Mouse (Mus musculus) skeletal muscle tissue, adult 2 months (tissue): Measurements from ENCODE around the gene E130311K13Rik.

Experiments used
- DNase-seq: peaks from one replicate; pipeline ENCODE4 v3.0.0-alpha.2; 2012; ENCODE audit warnings: low read depth, low spot score

E130311K13Rik gene

GRCm38 (mm10) chr3:63895786-63896185, 33.5 kb downstream of the E130311K13Rik start:
- no peak for DNase-seq

- DNase-seq = no peak
Observed at GRCm38 (mm10) chr3:63893677-63894076, 35.6 kb downstream of the E130311K13Rik start.

GRCm38 (mm10) chr3:63892154-63892553, 37.1 kb downstream of the E130311K13Rik start:
- DNase-seq = no peak

- DNase-seq = no peak
Observed at GRCm38 (mm10) chr3:63881065-63881464, 48.2 kb downstream of the E130311K13Rik start.

GRCm38 (mm10) chr3:63878995-63879666, 50.1 kb downstream of the E130311K13Rik start:
- no peak for DNase-seq

- no peak for DNase-seq
Observed at GRCm38 (mm10) chr3:63872818-63873217, 56.5 kb downstream of the E130311K13Rik start.

GRCm38 (mm10) chr3:63871249-63871648, 58.0 kb downstream of the E130311K13Rik start:
- DNase-seq = no peak

- no peak for DNase-seq
Observed at GRCm38 (mm10) chr3:63868285-63868684, 61.0 kb downstream of the E130311K13Rik start.

- DNase-seq = no peak
Observed at GRCm38 (mm10) chr3:63865069-63865468, 64.2 kb downstream of the E130311K13Rik start.
